Mouse (Mus musculus): ENCODE measurements at regions not wholly inside any gene's neighbourhood (a gene's known extent, or its start where the extent isn't known, plus 50 kb on each side); places are given as distances from the start of the nearest gene placed in this dataset.

GRCm38 (mm10) chr4:40544056-40544455 is 72.1 kb downstream of the Tmem215 start:
- dilution Hi-C loops (cut with MboI; ENCODE audit: extremely low pct_ligation_motif_present, extremely low pct_unique_long_range_greater_than_20kb, low sequenced_read_pairs) (no loop called here), in situ Hi-C loops (cut with MboI; ENCODE audit: low pct_ligation_motif_present, low pct_unique_long_range_greater_than_20kb, low sequenced_read_pairs) (no loop called here)
- TF ChIP-seq MAFK (IDR thresholded peaks at IDR 0.05; ENCODE audit: insufficient replicate concordance, low read length) (no peak), SIN3A (IDR thresholded peaks at IDR 0.05; ENCODE audit: low read length) (no peak), CHD1 (IDR thresholded peaks at IDR 0.05; ENCODE audit: low read depth, low read length) (no peak), E2F4 (IDR thresholded peaks at IDR 0.05; ENCODE audit: insufficient replicate concordance, low read depth, low read length) (no peak), IRF4 (IDR thresholded peaks at IDR 0.05; ENCODE audit: low read depth, low read length) (no peak), MAZ (IDR thresholded peaks at IDR 0.05; ENCODE audit: low read depth, low read length) (no peak), NELFE (IDR thresholded peaks at IDR 0.05; ENCODE audit: low read depth, low read length) (no peak), SMC3 (IDR thresholded peaks at IDR 0.05; ENCODE audit: low read depth, low read length) (no peak), KAT2A (IDR thresholded peaks at IDR 0.05; ENCODE audit: insufficient replicate concordance, low read length) (no peak), ZMIZ1 (IDR thresholded peaks at IDR 0.05; ENCODE audit: low read depth, low read length) (no peak), CTCF (conservative IDR thresholded peaks at IDR 0.05 in 1 of 2, IDR thresholded peaks at IDR 0.05 in 1 of 2; ENCODE audit: low read depth in 2 of 2, low read length in 2 of 2) (no peak)
- Histone ChIP-seq H3K4me1 (ENCODE audit: control insufficient read depth in 1 of 2, insufficient read depth in 2 of 2) (no peaks in the 10 kb centered on the region), H3K79me2 (replicated peaks; ENCODE audit: control insufficient read depth, extremely low read depth, insufficient read depth, poor library complexity, severe bottlenecking) (no peaks in the 10 kb centered on the region), H3K36me3 (replicated peaks in 1 of 2; ENCODE audit: control insufficient read depth in 1 of 2, insufficient read depth in 1 of 2, low read length in 1 of 2) (no peaks in the 10 kb centered on the region), H3K27me3 (replicated peaks) (no peaks in the 10 kb centered on the region), H3K9me3 (replicated peaks; ENCODE audit: low read length) (peaks cover 5% of the 10 kb centered on the region), H3K27ac (ENCODE audit: insufficient read depth, low read depth) (no peak overlapping the region), H3K9ac (ENCODE audit: insufficient read depth, low read depth) (no peak overlapping the region), H3K4me2 (ENCODE audit: insufficient read depth, low read depth, poor library complexity, severe bottlenecking) (no peak overlapping the region), H3K4me3 (replicated peaks in 1 of 3; ENCODE audit: low read depth in 2 of 3, low read length in 2 of 3, poor library complexity in 1 of 3) (no peak overlapping the region)
- DNase-seq (ENCODE audit: extremely low read depth), result no peak

GRCm38 (mm10) chr4:40544806-40545205 is 72.8 kb downstream of the Tmem215 start:
- Histone ChIP-seq H3K4me2 (ENCODE audit: insufficient read depth, low read depth, poor library complexity, severe bottlenecking) (no peak overlapping the region), H3K27me3 (replicated peaks) (no peaks in the 10 kb centered on the region), H3K9ac (ENCODE audit: insufficient read depth, low read depth) (no peak overlapping the region), H3K4me1 (ENCODE audit: control insufficient read depth in 1 of 2, insufficient read depth in 2 of 2) (no peaks in the 10 kb centered on the region), H3K27ac (ENCODE audit: insufficient read depth, low read depth) (no peak overlapping the region), H3K9me3 (replicated peaks; ENCODE audit: low read length) (peaks cover 5% of the 10 kb centered on the region), H3K79me2 (replicated peaks; ENCODE audit: control insufficient read depth, extremely low read depth, insufficient read depth, poor library complexity, severe bottlenecking) (no peaks in the 10 kb centered on the region), H3K36me3 (replicated peaks in 1 of 2; ENCODE audit: control insufficient read depth in 1 of 2, insufficient read depth in 1 of 2, low read length in 1 of 2) (no peaks in the 10 kb centered on the region), H3K4me3 (replicated peaks in 1 of 3; ENCODE audit: low read depth in 2 of 3, low read length in 2 of 3, poor library complexity in 1 of 3) (no peak overlapping the region)
- DNase-seq (ENCODE audit: extremely low read depth), result no peak
- dilution Hi-C loops (cut with MboI; ENCODE audit: extremely low pct_ligation_motif_present, extremely low pct_unique_long_range_greater_than_20kb, low sequenced_read_pairs), result no loop called here
- in situ Hi-C loops (cut with MboI; ENCODE audit: low pct_ligation_motif_present, low pct_unique_long_range_greater_than_20kb, low sequenced_read_pairs), result no loop called here
- no peak for TF ChIP-seq NRF1 (IDR thresholded peaks at IDR 0.05; ENCODE audit: low read depth, low read length)
- TF ChIP-seq SMC3 (IDR thresholded peaks at IDR 0.05; ENCODE audit: low read depth, low read length), result no peak

GRCm38 (mm10) chr4:40545700-40546099 is 73.7 kb downstream of the Tmem215 start:
- Histone ChIP-seq H3K27me3 (replicated peaks) (no peaks in the 10 kb centered on the region), H3K27ac (ENCODE audit: insufficient read depth, low read depth) (no peak overlapping the region), H3K4me1 (ENCODE audit: control insufficient read depth in 1 of 2, insufficient read depth in 2 of 2) (no peaks in the 10 kb centered on the region), H3K36me3 (replicated peaks in 1 of 2; ENCODE audit: control insufficient read depth in 1 of 2, insufficient read depth in 1 of 2, low read length in 1 of 2) (no peaks in the 10 kb centered on the region), H3K4me3 (replicated peaks in 1 of 3; ENCODE audit: low read depth in 2 of 3, low read length in 2 of 3, poor library complexity in 1 of 3) (no peak overlapping the region), H3K9me3 (replicated peaks; ENCODE audit: low read length) (peaks cover 5% of the 10 kb centered on the region), H3K4me2 (ENCODE audit: insufficient read depth, low read depth, poor library complexity, severe bottlenecking) (no peak overlapping the region), H3K79me2 (replicated peaks; ENCODE audit: control insufficient read depth, extremely low read depth, insufficient read depth, poor library complexity, severe bottlenecking) (no peaks in the 10 kb centered on the region), H3K9ac (ENCODE audit: insufficient read depth, low read depth) (no peak overlapping the region)
- dilution Hi-C loops (cut with MboI; ENCODE audit: extremely low pct_ligation_motif_present, extremely low pct_unique_long_range_greater_than_20kb, low sequenced_read_pairs), result no loop called here
- no peak for DNase-seq (ENCODE audit: extremely low read depth)
- in situ Hi-C loops (cut with MboI; ENCODE audit: low pct_ligation_motif_present, low pct_unique_long_range_greater_than_20kb, low sequenced_read_pairs), result no loop called here
- TF ChIP-seq TBP (conservative IDR thresholded peaks at IDR 0.05; ENCODE audit: low read depth, low read length) (no peak), POLR2A (IDR thresholded peaks at IDR 0.05; ENCODE audit: low read depth, low read length) (no peak), RCOR1 (conservative IDR thresholded peaks at IDR 0.05; ENCODE audit: low read depth, low read length) (no peak), CHD1 (IDR thresholded peaks at IDR 0.05; ENCODE audit: low read depth, low read length) (no peak), CHD2 (IDR thresholded peaks at IDR 0.05; ENCODE audit: low read length) (no peak), HCFC1 (IDR thresholded peaks at IDR 0.05; ENCODE audit: low read depth, low read length) (no peak)
